Mouse (Mus musculus) liver, embryonic 12.5 days (tissue): Measurements from ENCODE around the gene Fhit. TPM values are rescaled to one million over a fixed set of nuclear protein-coding genes. Genes with fewer than 3 reads are reported as not detected.

ENCODE experiments used
- ATAC-seq: fragments of 200-750 bp; cut with Nextera tagmentation; 2 replicates; pipeline ENCODE4 v1.8.0; 2017; ENCODE audit warnings: moderate number of reproducible peaks, mild to moderate bottlenecking, moderate library complexity
- H3K27ac ChIP-seq: fragments of 300-500 bp; sonication (generic); 2 replicates; pipeline ENCODE4 v1.5.1; 2016; ENCODE audit warnings: mild to moderate bottlenecking
- H3K27me3 ChIP-seq: fragments of 300-500 bp; sonication (generic); replicated peaks from 2 replicates; pipeline ENCODE4 v1.6.1; 2016; ENCODE audit warnings: mild to moderate bottlenecking, moderate library complexity
- H3K36me3 ChIP-seq: fragments of 300-500 bp; sonication (generic); 2 replicates; pipeline ENCODE4 v1.6.1; 2016; ENCODE audit warnings: mild to moderate bottlenecking, moderate library complexity
- H3K4me1 ChIP-seq: fragments of 300-500 bp; sonication (generic); 2 replicates; pipeline ENCODE4 v1.6.1; 2016
- H3K4me2 ChIP-seq: fragments of 300-500 bp; sonication (generic); 2 replicates; pipeline ENCODE4 v1.6.1; 2016; ENCODE audit warnings: mild to moderate bottlenecking, moderate library complexity
- H3K4me3 ChIP-seq: fragments of 300-500 bp; sonication (generic); 2 replicates; pipeline ENCODE4 v1.5.1; 2016; ENCODE audit warnings: mild to moderate bottlenecking, moderate library complexity
- H3K9ac ChIP-seq: fragments of 300-500 bp; sonication (generic); 2 replicates; pipeline ENCODE4 v1.6.1; 2016; ENCODE audit warnings: mild to moderate bottlenecking, moderate library complexity
- H3K9me3 ChIP-seq: fragments of 300-500 bp; sonication (generic); replicated peaks from 2 replicates; pipeline ENCODE4 v1.6.1; 2016; ENCODE audit warnings: mild to moderate bottlenecking, moderate library complexity
- WGBS: fragments of 180-500 bp; shearing (Covaris S2); methylation state at CpG from one replicate; pipeline ENCODE4 v1.1.7; 2016; ENCODE audit not compliant: insufficient replicate concordance; 5-methylcytosine and 5-hydroxymethylcytosine counted together
- polyA plus RNA-seq: library from polyadenylated mRNA; unstranded; fragments of >200 nt; fragmentation: Nextera tagmentation; extraction: Ambion mirVana; gene quantifications from 2 replicates; pipeline ENCODE4 v1.2.1, GENCODE M21; 2016

Gene Fhit
- polyA plus RNA-seq, 1 experiment from 2014 or later: 2.1 TPM

GRCm38 (mm10) chr14:10882759-10883158, 279.1 kb downstream of the Fhit start:
- Histone ChIP-seq H3K4me2 (no peak overlapping the region), H3K9ac (no peak overlapping the region), H3K36me3 (no peaks in the 10 kb centered on the region), H3K4me1 (no peaks in the 10 kb centered on the region), H3K27ac (no peak overlapping the region), H3K9me3 (no peaks in the 10 kb centered on the region), H3K27me3 (no peaks in the 10 kb centered on the region), H3K4me3 (no peak overlapping the region)
- WGBS: 23% methylated on average over 1 of the region's 1 CpGs
- ATAC-seq: no peak

DNA sequence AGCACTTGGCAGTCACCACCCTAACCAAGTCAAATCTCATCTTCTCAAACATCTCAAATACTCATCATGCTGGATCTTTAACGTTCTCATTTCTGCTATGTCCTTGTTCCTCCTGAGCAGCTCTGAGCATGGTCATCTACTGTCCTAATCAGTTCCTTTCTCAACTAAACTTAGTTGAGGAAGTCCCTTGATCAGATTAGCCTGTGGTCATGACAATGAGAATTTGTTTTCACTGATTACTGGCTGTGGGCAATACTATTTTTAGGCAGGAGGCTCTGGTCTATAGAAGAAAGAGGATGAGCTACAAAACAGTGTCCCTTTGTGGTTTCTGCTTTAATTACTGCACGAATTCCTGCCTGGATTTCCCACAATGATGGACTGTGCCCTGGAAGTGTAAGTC, 281.1 kb downstream of the Fhit start:
- Histone ChIP-seq H3K4me1 (no peaks in the 10 kb centered on the region), H3K4me3 (no peak overlapping the region), H3K9me3 (no peaks in the 10 kb centered on the region), H3K27ac (no peak overlapping the region), H3K27me3 (no peaks in the 10 kb centered on the region), H3K36me3 (no peaks in the 10 kb centered on the region), H3K9ac (no peak overlapping the region), H3K4me2 (no peak overlapping the region)
- ATAC-seq: no peak
- 4% methylated on average over 2 of the region's 2 CpGs for WGBS

DNA sequence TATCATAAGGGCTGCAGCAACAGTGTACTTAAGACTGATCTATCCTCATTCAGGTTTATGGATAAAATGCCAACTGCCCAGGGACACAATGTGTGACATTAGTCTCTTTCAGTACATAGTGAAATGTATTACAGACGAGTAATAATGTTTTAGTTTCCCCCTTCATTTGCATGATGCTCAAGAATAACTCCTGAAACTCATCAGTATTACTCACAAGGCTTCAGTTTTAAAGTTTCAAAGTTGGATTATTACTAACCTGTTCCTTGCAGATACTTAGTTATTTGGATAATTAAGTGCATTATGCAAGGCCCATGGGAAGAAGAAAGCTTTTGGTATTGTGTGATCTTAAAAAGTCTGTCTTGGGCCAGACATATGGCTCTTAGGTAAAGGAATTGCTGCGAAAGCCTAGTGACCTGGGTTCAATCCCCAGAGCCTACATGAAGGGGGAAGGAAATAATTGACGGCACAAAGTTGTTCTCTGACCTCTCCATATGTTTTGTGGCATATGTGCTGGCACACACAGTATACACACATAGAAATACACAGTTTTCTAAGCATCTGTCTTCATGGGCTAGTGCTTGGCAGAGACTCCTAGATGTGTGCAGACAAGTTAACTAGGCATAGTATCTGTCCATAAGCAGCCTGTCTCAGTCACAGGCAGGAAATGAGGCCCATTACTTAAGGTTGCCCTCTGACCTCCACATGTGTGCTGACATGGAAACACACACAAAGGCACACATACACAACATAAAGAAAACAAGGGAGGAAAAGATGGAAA, 287.1 kb downstream of the Fhit start:
- Histone ChIP-seq H3K27ac (no peak overlapping the region), H3K9ac (no peak overlapping the region), H3K27me3 (no peaks in the 10 kb centered on the region), H3K4me2 (no peak overlapping the region), H3K4me3 (no peak overlapping the region), H3K4me1 (no peaks in the 10 kb centered on the region), H3K36me3 (no peaks in the 10 kb centered on the region), H3K9me3 (no peaks in the 10 kb centered on the region)
- WGBS: 56% methylated on average over 3 of the region's 3 CpGs
- ATAC-seq: no peak

GRCm38 (mm10) chr14:10857606-10858005, 304.2 kb downstream of the Fhit start:
- no peaks in the 10 kb centered on the region for H3K36me3 ChIP-seq
- no peak overlapping the region for H3K27ac ChIP-seq
- no peaks in the 10 kb centered on the region for H3K4me1 ChIP-seq
- H3K4me3 ChIP-seq: no peak overlapping the region
- H3K4me2 ChIP-seq: no peak overlapping the region
- no peak for ATAC-seq
- H3K9ac ChIP-seq: no peak overlapping the region
- 41% methylated on average over 3 of the region's 3 CpGs for WGBS
- no peaks in the 10 kb centered on the region for H3K9me3 ChIP-seq
- no peaks in the 10 kb centered on the region for H3K27me3 ChIP-seq

GRCm38 (mm10) chr14:10851936-10852335, 309.9 kb downstream of the Fhit start:
- Histone ChIP-seq H3K4me3 (no peak overlapping the region), H3K4me1 (no peaks in the 10 kb centered on the region), H3K9me3 (no peaks in the 10 kb centered on the region), H3K36me3 (no peaks in the 10 kb centered on the region), H3K9ac (no peak overlapping the region), H3K4me2 (no peak overlapping the region), H3K27me3 (no peaks in the 10 kb centered on the region), H3K27ac (no peak overlapping the region)
- ATAC-seq: no peak
- WGBS: 74% methylated on average over 1 of the region's 1 CpGs

GRCm38 (mm10) chr14:10836001-10836400, 325.8 kb downstream of the Fhit start:
- no peaks in the 10 kb centered on the region for H3K27me3 ChIP-seq
- H3K9ac ChIP-seq: no peak overlapping the region
- H3K4me2 ChIP-seq: no peak overlapping the region
- no peak overlapping the region for H3K27ac ChIP-seq
- H3K36me3 ChIP-seq: no peaks in the 10 kb centered on the region
- H3K4me1 ChIP-seq: no peaks in the 10 kb centered on the region
- no peak for ATAC-seq
- H3K9me3 ChIP-seq: no peaks in the 10 kb centered on the region
- H3K4me3 ChIP-seq: no peak overlapping the region
- 61% methylated on average over 1 of the region's 1 CpGs for WGBS

DNA sequence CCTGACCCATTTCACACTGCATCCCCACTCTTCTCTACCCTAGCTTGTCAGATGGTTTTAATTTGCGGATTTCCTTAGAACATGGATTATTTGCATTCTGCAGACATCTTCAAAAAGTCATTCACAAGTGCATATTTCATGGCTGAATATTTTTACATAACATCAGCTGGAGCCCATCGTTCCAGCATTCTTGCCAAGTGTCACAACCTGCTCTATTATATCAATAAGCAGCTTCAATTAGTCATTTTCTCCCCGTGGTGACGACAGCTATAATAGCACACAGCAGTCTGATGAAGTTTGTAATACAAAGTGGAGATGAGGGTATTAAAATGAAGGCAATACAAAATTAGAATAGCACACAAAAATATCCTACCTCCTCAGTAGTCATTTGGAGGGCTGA, 337.0 kb downstream of the Fhit start:
- WGBS: 62% methylated on average over 4 of the region's 4 CpGs
- no peaks in the 10 kb centered on the region for H3K36me3 ChIP-seq
- no peak overlapping the region for H3K4me2 ChIP-seq
- H3K27ac ChIP-seq: no peak overlapping the region
- H3K4me1 ChIP-seq: no peaks in the 10 kb centered on the region
- no peak for ATAC-seq
- no peaks in the 10 kb centered on the region for H3K9me3 ChIP-seq
- H3K27me3 ChIP-seq: no peaks in the 10 kb centered on the region
- H3K9ac ChIP-seq: no peak overlapping the region
- H3K4me3 ChIP-seq: no peak overlapping the region

DNA sequence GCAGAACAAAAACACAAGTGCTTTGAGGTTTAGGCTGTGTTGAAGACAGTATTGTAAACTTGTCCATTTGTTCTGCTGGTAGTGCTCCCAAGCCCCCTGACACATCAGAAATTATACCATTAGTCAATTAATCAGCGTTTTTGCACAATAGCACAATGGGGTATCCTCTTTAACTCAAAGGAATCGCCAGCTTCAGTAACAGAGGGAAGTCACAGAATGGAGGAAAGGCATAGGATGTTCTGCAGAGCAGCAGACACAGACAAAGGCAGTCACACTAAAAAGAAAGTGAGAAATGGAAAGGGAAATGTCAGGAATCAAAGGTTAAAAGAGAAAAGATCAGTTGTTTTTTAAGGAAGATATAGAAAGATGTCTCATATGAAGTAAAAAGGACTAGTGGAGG, 348.3 kb downstream of the Fhit start:
- Histone ChIP-seq H3K27ac (no peak overlapping the region), H3K36me3 (no peaks in the 10 kb centered on the region), H3K9me3 (no peaks in the 10 kb centered on the region), H3K9ac (no peak overlapping the region), H3K27me3 (no peaks in the 10 kb centered on the region), H3K4me3 (no peak overlapping the region), H3K4me2 (no peak overlapping the region), H3K4me1 (no peaks in the 10 kb centered on the region)
- ATAC-seq: no peak
- 34% methylated on average over 2 of the region's 2 CpGs for WGBS

DNA sequence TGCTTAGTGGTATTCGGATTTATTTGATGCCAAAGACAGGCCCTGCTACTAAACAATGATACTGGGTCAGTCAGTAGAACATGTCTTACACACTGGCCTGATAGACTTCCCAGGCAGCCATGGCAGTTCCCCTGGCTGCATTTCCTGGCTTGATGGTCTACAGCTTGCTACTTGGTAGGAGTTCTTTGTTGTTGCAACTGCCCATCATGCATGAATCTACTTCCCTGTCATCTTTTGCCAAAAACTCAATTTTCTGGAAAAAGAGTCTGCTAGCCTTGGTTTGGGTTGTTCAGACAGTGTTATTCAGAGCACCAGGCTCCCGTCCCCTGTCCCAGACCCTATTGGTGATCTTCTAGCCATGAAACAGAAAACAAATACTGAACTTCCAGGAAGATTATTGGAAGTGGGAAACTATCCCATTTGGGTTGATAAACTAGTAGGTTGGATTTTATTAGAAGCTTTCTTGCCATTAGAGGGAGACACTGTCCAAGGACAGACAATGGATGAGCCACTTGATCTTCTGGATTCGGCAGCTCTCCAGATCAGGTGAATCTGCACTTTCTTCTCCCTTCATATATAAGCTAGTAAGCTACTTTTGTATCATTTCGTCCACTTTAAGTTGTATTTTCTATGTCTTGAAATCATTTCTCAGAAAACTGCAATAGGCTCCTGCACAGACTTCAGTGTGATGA, 363.2 kb downstream of the Fhit start:
- Histone ChIP-seq H3K27me3 (no peaks in the 10 kb centered on the region), H3K9ac (no peak overlapping the region), H3K4me2 (no peak overlapping the region), H3K27ac (no peak overlapping the region), H3K4me3 (no peak overlapping the region), H3K9me3 (no peaks in the 10 kb centered on the region), H3K36me3 (no peaks in the 10 kb centered on the region), H3K4me1 (no peaks in the 10 kb centered on the region)
- no peak for ATAC-seq
- WGBS: 59% methylated on average over 4 of the region's 4 CpGs

DNA sequence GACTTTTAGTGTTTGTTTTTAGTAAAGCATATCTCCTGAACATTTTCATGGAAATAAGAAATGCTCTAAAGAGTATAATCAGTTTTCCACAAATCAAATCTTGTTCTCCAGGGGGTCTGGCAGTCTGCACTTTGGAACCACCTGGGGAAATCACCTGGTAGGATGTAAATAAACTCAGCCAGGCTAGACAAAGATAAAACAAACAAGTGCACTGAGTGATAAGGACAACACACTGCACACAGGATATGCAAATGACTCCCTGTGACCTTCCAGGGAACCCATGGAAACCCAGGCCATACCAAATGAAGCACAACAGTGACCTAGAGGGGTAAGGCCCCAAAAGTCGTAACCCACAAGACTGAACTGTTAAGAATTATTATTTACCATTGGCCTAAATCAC, 364.2 kb downstream of the Fhit start:
- Histone ChIP-seq H3K4me2 (no peak overlapping the region), H3K27ac (no peak overlapping the region), H3K36me3 (no peaks in the 10 kb centered on the region), H3K9ac (no peak overlapping the region), H3K4me1 (no peaks in the 10 kb centered on the region), H3K4me3 (no peak overlapping the region), H3K9me3 (no peaks in the 10 kb centered on the region), H3K27me3 (no peaks in the 10 kb centered on the region)
- no peak for ATAC-seq
- WGBS: 60% methylated on average over 1 of the region's 1 CpGs

DNA sequence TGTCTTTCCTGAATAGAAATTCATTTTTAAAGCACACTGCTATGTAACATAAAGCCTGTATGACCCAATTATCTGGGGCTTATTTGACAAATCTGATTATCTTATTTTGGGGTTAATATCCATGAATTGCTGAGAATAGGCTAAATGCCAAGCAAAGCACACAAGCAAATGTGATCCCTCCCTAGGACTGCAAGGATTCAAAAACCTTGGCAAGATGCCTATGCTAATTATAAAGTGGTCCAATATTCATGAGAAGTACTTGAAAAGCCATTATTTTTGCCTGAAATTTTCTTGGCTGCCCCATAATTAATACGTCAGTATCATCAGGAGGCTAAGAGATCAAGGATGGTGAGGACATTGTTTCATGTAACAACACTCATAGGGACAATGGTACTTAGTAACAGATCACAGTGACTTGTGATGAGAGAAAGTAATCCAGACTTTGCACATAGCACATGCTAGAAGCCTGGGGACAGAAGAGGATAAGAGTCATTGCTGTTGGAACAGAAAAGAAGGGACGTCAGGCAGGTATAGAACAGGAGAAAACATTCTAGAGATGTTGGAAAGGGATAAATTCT, 366.2 kb downstream of the Fhit start:
- no peaks in the 10 kb centered on the region for H3K9me3 ChIP-seq
- H3K36me3 ChIP-seq: no peaks in the 10 kb centered on the region
- no peak overlapping the region for H3K9ac ChIP-seq
- 56% methylated on average over 2 of the region's 2 CpGs for WGBS
- no peaks in the 10 kb centered on the region for H3K27me3 ChIP-seq
- no peak overlapping the region for H3K27ac ChIP-seq
- H3K4me3 ChIP-seq: no peak overlapping the region
- H3K4me2 ChIP-seq: no peak overlapping the region
- ATAC-seq: no peak
- H3K4me1 ChIP-seq: no peaks in the 10 kb centered on the region

DNA sequence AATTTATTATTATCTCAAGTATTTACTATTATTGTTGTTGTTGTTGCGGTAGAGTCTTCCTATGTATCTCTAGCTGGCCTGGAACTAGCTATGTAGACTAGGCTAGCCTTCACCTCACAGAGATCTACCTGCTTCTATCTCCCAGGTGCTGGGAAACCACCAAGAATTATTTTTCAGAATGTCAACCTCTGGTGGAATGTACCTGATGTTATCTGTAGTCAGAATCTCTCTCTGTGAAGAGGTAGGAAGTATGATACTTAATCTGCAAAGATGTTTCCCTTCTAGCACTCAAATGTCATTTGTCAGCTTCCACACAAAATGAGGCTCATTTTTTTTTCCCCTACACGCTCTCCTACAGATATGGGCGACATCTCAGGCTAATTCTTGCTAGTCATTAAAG, 377.9 kb downstream of the Fhit start:
- 71% methylated on average over 3 of the region's 3 CpGs for WGBS
- ATAC-seq: no peak
- H3K36me3 ChIP-seq: no peaks in the 10 kb centered on the region

More for the DNA sequence above, 377.9 kb downstream of the Fhit start:
- no peaks in the 10 kb centered on the region for H3K9me3 ChIP-seq
- H3K4me2 ChIP-seq: no peak overlapping the region
- no peak overlapping the region for H3K27ac ChIP-seq
- H3K9ac ChIP-seq: no peak overlapping the region
- no peaks in the 10 kb centered on the region for H3K4me1 ChIP-seq
- H3K27me3 ChIP-seq: no peaks in the 10 kb centered on the region
- no peak overlapping the region for H3K4me3 ChIP-seq
